Mouse (Mus musculus) kidney, embryonic 14.5 days (tissue): ENCODE measurements around the gene Hmgcl. TPM values are rescaled to one million over a fixed set of nuclear protein-coding genes. Genes with fewer than 3 reads are reported as not detected.

Experiments used
- ATAC-seq: fragments of 200-750 bp; cut with Nextera tagmentation; 2 replicates; pipeline ENCODE4 v1.8.0; 2017; ENCODE audit warnings: moderate number of reproducible peaks, mild to moderate bottlenecking, moderate TSS enrichment, moderate library complexity; ENCODE audit not compliant: low FRiP score, low TSS enrichment
- H3K27ac ChIP-seq: fragments of 300-500 bp; sonication (generic); 2 replicates; pipeline ENCODE4 v1.5.1; 2014; ENCODE audit warnings: low read depth, mild to moderate bottlenecking, low read length, moderate library complexity, mixed read lengths
- H3K27me3 ChIP-seq: fragments of 300-500 bp; sonication (generic); 2 replicates; pipeline ENCODE4 v1.6.1; 2014; ENCODE audit warnings: mild to moderate bottlenecking, low read length; ENCODE audit not compliant: control insufficient read depth, insufficient read depth
- H3K36me3 ChIP-seq: fragments of 300-500 bp; sonication (generic); 2 replicates; pipeline ENCODE4 v1.6.1; 2014; ENCODE audit warnings: low read length, mixed read lengths; ENCODE audit not compliant: control insufficient read depth, insufficient read depth
- H3K4me1 ChIP-seq: fragments of 300-500 bp; sonication (generic); 2 replicates; pipeline ENCODE4 v1.6.1; 2014; ENCODE audit warnings: low read length, mixed read lengths; ENCODE audit not compliant: control insufficient read depth, insufficient read depth
- H3K4me2 ChIP-seq: fragments of 300-500 bp; sonication (generic); replicated peaks from 2 replicates; pipeline ENCODE4 v1.6.1; 2014; ENCODE audit warnings: low read depth, mild to moderate bottlenecking, low read length
- H3K4me3 ChIP-seq: fragments of 300-500 bp; sonication (generic); 2 replicates; pipeline ENCODE4 v1.5.1; 2014; ENCODE audit warnings: mild to moderate bottlenecking, low read length
- H3K9ac ChIP-seq: fragments of 300-500 bp; sonication (generic); 2 replicates; pipeline ENCODE4 v1.6.1; 2014; ENCODE audit warnings: low read depth, mild to moderate bottlenecking, low read length, moderate library complexity
- H3K9me3 ChIP-seq: fragments of 300-500 bp; sonication (generic); 2 replicates; pipeline ENCODE4 v1.6.1; 2016; ENCODE audit warnings: low read length; ENCODE audit not compliant: control insufficient read depth
- WGBS: fragments of 180-500 bp; shearing (Covaris S2); extraction: QIAGEN DNeasy Blood & Tissue Kit; methylation state at CpG from one replicate; pipeline ENCODE4 v1.1.7; 2014; 5-methylcytosine and 5-hydroxymethylcytosine counted together
- polyA plus RNA-seq: library from polyadenylated mRNA; unstranded; fragments of >200 nt; fragmentation: Nextera tagmentation; extraction: Ambion mirVana; gene quantifications from 2 replicates; pipeline ENCODE4 v1.2.1, GENCODE M21; 2014

Hmgcl gene
- polyA plus RNA-seq, 1 experiment from 2014 or later, result 81.1 TPM

DNA sequence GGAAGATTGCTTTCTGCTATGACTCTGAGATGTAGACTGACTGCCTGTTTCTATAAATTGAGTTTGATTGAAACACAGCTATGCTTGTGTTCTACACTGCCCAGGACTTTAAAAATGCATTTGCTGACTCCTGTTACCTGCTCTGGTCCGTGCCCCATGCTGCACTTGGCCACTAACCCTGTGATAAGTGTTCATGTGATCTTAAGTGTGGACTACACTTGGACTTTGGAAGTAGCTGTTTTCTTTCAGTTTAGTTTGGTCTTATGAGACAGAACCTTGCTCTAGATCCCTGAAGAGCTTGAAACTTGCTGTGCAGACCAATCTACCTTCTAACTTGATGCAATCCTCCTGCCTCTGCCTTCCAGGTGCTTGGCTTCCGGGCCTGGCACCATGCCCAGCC is 21.8 kb upstream of the Hmgcl start:
- peaks cover 9% of the 10 kb centered on the region; the same call in 1 of the 2 replicates for H3K36me3 ChIP-seq
- H3K27ac ChIP-seq, result no peak overlapping the region
- no peak for ATAC-seq
- H3K4me3 ChIP-seq, result no peak overlapping the region
- H3K9ac ChIP-seq, result no peak overlapping the region
- H3K4me1 ChIP-seq, result peaks cover 8% of the 10 kb centered on the region
- H3K9me3 ChIP-seq, result no peaks in the 10 kb centered on the region
- no peaks in the 10 kb centered on the region for H3K27me3 ChIP-seq
- H3K4me2 ChIP-seq, result no peak overlapping the region
- 85% methylated on average over 2 of the region's 2 CpGs for WGBS

- WGBS, result 85% methylated on average over 5 of the region's 5 CpGs
- Histone ChIP-seq H3K27me3 (no peaks in the 10 kb centered on the region), H3K9ac (no peak overlapping the region), H3K9me3 (no peaks in the 10 kb centered on the region), H3K4me3 (no peak overlapping the region), H3K27ac (no peak overlapping the region), H3K4me1 (peaks cover 8% of the 10 kb centered on the region), H3K36me3 (peaks cover 9% of the 10 kb centered on the region; the same call in 1 of the 2 replicates), H3K4me2 (no peak overlapping the region)
- ATAC-seq, result no peak
These were observed 20.9 kb upstream of the Hmgcl start for GRCm38 (mm10) chr4:135925341-135925740.

- H3K4me3 ChIP-seq, result no peak overlapping the region
- H3K4me2 ChIP-seq, result no peak overlapping the region
- ATAC-seq, result no peak
- peaks cover 7% of the 10 kb centered on the region for H3K4me1 ChIP-seq
- peaks cover 9% of the 10 kb centered on the region; the same call in 1 of the 2 replicates for H3K36me3 ChIP-seq
- no peak overlapping the region for H3K9ac ChIP-seq
- H3K9me3 ChIP-seq, result no peaks in the 10 kb centered on the region
- no peak overlapping the region for H3K27ac ChIP-seq
- H3K27me3 ChIP-seq, result no peaks in the 10 kb centered on the region
- 86% methylated on average over 10 of the region's 10 CpGs for WGBS
These were observed 19.9 kb upstream of the Hmgcl start for GRCm38 (mm10) chr4:135926195-135926808.

DNA sequence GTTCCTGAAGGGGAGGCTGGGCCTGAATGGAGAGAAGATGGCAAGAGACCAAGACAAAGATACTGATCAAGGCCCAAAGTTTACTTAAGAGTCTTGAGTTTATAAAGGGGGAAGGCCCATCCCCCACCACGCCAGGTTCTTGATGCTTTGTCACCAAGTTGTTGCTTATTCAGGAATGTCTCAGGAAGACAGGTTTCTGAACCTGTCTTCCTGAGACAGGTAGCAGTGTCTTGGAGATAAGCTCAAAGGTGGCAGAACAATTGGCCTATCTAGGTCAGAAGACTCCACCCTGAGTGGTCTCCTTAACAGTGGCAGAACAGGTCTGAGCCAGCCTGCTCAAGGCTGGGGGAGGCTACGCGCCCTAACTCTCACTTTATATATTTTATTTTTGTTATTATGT is 19.4 kb upstream of the Hmgcl start:
- no peak for ATAC-seq
- peaks cover 9% of the 10 kb centered on the region; the same call in 1 of the 2 replicates for H3K36me3 ChIP-seq
- no peak overlapping the region for H3K27ac ChIP-seq
- no peak overlapping the region for H3K9ac ChIP-seq
- 92% methylated on average over 3 of the region's 3 CpGs for WGBS
- H3K27me3 ChIP-seq, result no peaks in the 10 kb centered on the region
- no peak overlapping the region for H3K4me2 ChIP-seq
- H3K4me1 ChIP-seq, result peaks cover 2% of the 10 kb centered on the region; the same call in 1 of the 2 replicates
- H3K9me3 ChIP-seq, result no peaks in the 10 kb centered on the region
- no peak overlapping the region for H3K4me3 ChIP-seq

DNA sequence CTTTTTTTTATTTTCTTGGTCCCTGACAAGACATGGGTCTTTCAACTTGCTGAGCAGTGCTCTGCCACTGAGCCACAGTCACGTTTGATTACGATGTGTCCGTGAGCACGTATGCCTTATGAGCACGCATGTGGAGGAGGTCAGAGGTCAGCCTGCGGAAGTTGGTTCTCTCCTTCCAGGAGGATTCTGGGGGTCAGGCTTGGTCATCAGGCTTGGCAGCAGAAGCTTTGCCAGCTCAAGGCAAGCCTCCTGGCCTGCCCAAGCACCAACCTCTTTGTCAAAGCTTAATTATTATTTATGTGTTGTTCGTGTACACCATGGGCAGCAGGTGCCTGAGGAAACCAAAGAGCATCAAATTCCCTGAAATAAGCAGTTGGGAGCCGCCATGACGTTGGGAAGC is 17.9 kb upstream of the Hmgcl start:
- Histone ChIP-seq H3K27ac (no peak overlapping the region), H3K9me3 (no peaks in the 10 kb centered on the region), H3K4me3 (no peak overlapping the region), H3K36me3 (peaks cover 11% of the 10 kb centered on the region; the same call in 1 of the 2 replicates), H3K9ac (no peak overlapping the region), H3K4me2 (no peak overlapping the region), H3K4me1 (no peaks in the 10 kb centered on the region), H3K27me3 (no peaks in the 10 kb centered on the region)
- 84% methylated on average over 9 of the region's 9 CpGs for WGBS
- ATAC-seq, result no peak

GRCm38 (mm10) chr4:135929405-135929804 is 16.8 kb upstream of the Hmgcl start:
- Histone ChIP-seq H3K36me3 (peaks cover 16% of the 10 kb centered on the region; the same call in 1 of the 2 replicates), H3K9ac (no peak overlapping the region), H3K4me1 (no peaks in the 10 kb centered on the region), H3K9me3 (no peaks in the 10 kb centered on the region), H3K4me2 (no peak overlapping the region), H3K4me3 (no peak overlapping the region), H3K27me3 (no peaks in the 10 kb centered on the region), H3K27ac (no peak overlapping the region)
- no peak for ATAC-seq
- WGBS, result 88% methylated on average over 5 of the region's 5 CpGs

DNA sequence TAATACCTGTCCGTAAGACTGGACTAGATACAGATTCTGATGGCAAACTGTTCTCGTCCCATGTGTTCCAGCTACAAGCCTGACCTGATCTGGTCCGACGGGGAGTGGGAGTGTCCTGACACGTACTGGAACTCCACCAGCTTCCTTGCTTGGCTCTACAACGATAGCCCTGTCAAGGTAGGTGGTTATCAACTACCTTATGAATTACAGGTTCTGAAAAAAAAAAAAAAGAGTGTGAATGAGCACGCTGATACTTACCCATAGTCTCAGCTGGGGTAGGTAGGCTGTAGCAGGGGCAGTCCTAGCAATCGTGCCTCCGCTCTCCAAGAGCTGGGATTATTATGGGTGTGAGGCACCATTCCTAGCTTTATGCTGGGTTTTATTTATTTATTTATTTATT is 16.4 kb upstream of the Hmgcl start:
- WGBS, result 89% methylated on average over 9 of the region's 9 CpGs
- Histone ChIP-seq H3K4me2 (no peak overlapping the region), H3K9ac (no peak overlapping the region), H3K4me1 (no peaks in the 10 kb centered on the region), H3K9me3 (no peaks in the 10 kb centered on the region), H3K27me3 (no peaks in the 10 kb centered on the region), H3K36me3 (peaks cover 15% of the 10 kb centered on the region; the same call in 1 of the 2 replicates), H3K4me3 (no peak overlapping the region), H3K27ac (no peak overlapping the region)
- ATAC-seq, result no peak

DNA sequence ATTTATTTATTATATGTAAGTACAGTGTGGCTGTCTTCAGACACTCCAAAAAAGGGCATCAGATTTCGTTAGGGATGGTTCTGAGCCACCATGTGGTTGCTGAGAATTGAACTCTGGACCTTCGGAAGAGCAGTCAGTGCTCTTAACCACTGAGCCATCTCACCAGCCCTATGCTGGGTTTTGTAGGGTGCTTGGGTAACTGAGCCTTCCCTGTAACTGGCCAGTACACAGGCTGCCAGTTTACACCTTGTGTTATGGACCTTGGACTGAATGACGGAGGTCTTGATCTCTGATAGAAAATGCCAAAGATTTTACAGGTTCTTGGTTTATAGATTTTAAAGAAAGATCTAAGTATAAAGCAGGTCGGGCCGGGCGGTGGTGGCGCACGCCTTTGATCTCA is 16.0 kb upstream of the Hmgcl start:
- ATAC-seq, result no peak
- no peak overlapping the region for H3K4me2 ChIP-seq
- no peaks in the 10 kb centered on the region for H3K27me3 ChIP-seq
- H3K9me3 ChIP-seq, result no peaks in the 10 kb centered on the region
- H3K9ac ChIP-seq, result no peak overlapping the region
- H3K4me1 ChIP-seq, result no peaks in the 10 kb centered on the region
- H3K4me3 ChIP-seq, result no peak overlapping the region
- H3K36me3 ChIP-seq, result peaks cover 15% of the 10 kb centered on the region; the same call in 1 of the 2 replicates
- H3K27ac ChIP-seq, result no peak overlapping the region
- 95% methylated on average over 8 of the region's 8 CpGs for WGBS

DNA sequence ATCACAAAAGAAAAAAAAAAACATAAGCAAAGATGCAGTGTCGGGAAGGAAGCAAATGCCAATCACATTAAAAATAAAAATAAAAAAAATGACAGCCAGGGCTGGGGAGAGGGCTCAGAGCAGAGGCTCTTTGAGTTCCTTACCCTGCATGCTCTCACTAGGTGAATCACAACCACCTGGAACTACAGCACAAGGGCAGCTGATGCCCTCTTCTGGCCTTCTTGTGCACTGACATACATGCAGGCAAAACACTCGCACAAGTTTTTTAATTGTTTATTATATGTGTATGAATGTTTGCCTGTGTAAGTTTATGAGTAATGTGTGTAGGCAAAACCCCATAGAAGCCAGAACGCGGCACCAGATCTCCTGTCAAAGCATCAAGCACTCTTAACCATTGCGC is 14.4 kb upstream of the Hmgcl start:
- Histone ChIP-seq H3K9ac (no peak overlapping the region), H3K27ac (no peak overlapping the region), H3K36me3 (peaks cover 9% of the 10 kb centered on the region; the same call in 1 of the 2 replicates), H3K4me1 (no peaks in the 10 kb centered on the region), H3K4me3 (no peak overlapping the region), H3K27me3 (no peaks in the 10 kb centered on the region), H3K9me3 (no peaks in the 10 kb centered on the region), H3K4me2 (no peak overlapping the region)
- 67% methylated on average over 5 of the region's 5 CpGs for WGBS
- no peak for ATAC-seq
